Mouse (Mus musculus) heart, postnatal 10 days (tissue): ENCODE measurements around the gene Rufy3. TPM values are rescaled to one million over a fixed set of nuclear protein-coding genes. Genes with fewer than 3 reads are reported as not detected.

Experiments used
- DNase-seq, 2 experiments: peaks; one replicate each; pipeline ENCODE4 v3.0.0; 2021
- intact Hi-C: fragments of 180-260 bp; cut with DNase I; formaldehyde crosslinking; loops from one replicate; pipeline ENCODE4 v1.15.1; 2025
- total RNA-seq, 2 experiments: library from RNA; stranded (reverse); gene quantifications; 2 replicates each; pipeline ENCODE4 v1.2.3; 2021

The Rufy3 gene
- total RNA-seq, 2 experiments from 2014 or later = 12.7 to 12.8 TPM

GRCm38 (mm10) chr5:88569541-88569940 is 4.7 kb downstream of the Rufy3 start:
- DNase-seq = no peak
- intact Hi-C loops = loop anchor here (5.0 to 10.0 kb wide), 3 partner anchors 58 to 195 kb away; partner anchors contain the start of genes Dck and Grsf1

DNA sequence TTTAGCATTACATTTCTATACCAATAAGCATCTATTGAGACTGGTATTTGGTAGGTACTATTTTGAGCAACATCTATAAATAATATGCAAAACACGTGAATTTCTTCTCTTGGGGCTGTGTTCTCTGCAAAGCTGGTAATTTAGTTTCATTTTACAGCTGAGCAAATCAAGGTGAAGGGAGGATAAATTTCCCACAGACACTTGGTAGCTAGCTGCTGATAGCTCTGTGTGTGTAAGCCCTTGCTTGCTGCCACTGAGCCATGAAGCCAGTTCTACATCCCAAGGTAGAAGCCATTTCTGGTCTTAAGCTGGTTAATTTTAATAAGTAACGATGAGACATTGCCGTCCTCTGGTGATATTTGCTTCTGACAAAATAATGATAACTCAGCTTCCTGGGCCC is 10.0 kb downstream of the Rufy3 start:
- intact Hi-C loops = no loop called here
- no peak for DNase-seq

DNA sequence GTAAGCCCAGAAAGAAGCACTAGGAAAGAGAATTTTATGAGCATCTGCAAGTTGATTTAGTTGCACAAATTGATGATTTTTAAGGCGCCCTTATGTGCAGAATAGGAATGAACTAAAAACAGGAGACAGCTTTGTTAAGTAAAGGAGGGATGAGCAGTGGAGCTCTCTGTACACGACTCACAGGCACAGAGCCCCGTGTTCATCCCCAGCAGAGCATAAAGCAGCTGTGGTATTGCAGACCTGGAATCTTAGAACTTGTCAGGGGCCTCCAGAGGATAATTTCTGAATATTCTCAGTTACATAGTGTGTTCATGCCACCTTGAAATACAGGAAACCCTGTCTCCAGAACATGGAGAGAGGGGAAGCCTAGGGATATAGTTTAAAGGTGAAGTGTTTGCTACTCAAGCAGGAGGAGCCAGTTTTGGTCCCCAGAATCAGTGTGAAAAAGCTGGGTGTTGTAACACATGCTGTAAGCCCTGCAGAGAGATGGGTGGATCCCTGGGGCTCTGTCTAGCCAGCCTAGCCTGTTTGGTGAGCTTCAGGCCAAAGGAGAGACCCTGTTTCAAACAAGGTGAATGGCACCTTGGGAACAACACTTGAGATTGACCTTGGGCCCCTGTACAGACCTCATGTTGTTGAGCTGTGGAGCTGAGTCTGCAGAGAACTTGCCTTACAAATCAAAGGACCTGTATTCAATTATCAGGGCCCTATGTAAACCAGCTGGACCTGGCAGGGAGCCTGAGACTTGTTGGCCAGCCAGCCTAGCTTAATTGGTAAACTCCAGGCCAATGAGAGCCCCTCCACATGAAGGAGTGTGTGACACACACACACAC is 10.9 kb downstream of the Rufy3 start:
- intact Hi-C loops = no loop called here
- no peak for DNase-seq

DNA sequence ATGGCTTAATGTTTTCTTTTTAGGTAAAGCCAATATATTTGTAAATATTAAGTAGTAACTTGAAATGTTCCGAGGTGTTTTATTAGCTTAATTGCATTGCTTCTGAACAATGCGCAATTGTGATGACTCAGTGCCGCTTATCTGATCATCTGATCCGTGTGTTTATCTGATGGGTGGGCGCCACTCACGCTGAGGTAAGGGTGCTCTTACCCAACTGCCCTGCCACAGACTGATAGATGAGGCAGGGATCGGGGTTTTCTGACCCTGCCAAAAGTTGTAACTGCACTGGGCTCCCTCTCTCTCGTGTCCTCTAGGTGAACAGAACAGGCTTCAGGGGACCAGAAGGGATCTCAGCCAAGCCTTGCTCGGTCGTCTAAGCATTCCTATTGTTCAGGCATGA is 15.8 kb downstream of the Rufy3 start:
- intact Hi-C loops = no loop called here

GRCm38 (mm10) chr5:88581343-88581742 is 16.5 kb downstream of the Rufy3 start:
- intact Hi-C loops = no loop called here
- no peak for DNase-seq

More for the DNA sequence above, 15.8 kb downstream of the Rufy3 start:
- no peak for DNase-seq

- intact Hi-C loops = no loop called here
- peak; percentile 25 to 32 for DNase-seq
These were observed 18.6 kb downstream of the Rufy3 start for GRCm38 (mm10) chr5:88583271-88584031.

DNA sequence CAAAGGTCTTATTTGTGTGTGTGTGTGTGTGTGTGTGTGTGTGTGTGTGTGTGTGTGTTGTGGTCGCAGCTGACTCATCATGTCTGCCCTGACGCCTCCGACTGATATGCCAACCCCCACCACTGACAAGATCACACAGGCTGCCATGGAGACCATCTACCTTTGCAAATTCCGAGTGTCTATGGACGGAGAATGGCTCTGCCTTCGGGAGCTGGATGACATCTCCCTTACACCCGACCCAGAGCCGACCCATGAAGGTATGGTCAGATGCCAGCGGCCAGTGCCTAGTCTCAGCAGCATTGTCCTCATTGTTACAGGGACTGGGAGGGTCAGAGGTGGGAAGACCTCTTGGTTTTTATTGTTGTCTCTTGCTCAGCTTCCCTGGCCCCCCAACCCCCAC is 19.2 kb downstream of the Rufy3 start:
- DNase-seq = no peak
- intact Hi-C loops = no loop called here

GRCm38 (mm10) chr5:88586407-88587174 is 21.8 kb downstream of the Rufy3 start:
- intact Hi-C loops = no loop called here
- peak in 1 of 2 experiments; percentile 26 for DNase-seq

DNA sequence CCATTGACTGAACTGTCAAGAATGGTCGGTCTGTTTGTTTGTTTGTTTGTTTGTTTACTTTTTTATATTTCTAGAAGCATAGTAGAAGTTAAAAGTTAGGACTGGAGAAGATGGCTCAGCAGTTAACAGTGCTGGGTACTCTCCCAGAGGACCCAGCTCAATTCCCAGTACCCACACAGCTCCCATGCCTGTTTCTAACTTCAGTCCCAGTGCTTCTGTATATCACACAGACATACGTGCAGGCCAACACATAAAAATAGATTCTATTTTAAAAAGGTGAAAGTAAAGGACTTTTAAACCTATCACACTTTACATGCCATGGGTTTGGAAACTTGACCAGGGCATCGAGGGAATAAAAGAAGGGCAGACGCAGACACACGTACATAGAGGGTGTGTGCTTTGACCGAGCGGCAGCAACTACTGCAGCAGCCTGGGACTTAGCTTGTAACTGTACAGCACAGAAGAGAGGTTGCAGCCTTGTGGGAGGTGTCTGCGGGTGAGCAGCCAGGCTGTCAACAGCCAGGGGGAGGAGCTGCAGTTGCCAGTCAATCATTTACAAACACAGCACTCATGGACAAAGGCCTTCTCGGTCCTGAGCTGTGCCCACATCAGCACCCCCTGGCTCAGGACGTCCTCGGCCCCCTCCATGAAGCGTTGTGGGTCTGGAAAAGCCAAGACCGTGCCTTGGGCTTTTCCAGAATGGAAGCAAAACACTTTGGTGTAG is 22.5 kb downstream of the Rufy3 start:
- DNase-seq = peak; percentile 40 to 47
- intact Hi-C loops = no loop called here

- intact Hi-C loops = no loop called here
- no peak for DNase-seq
These were observed 23.6 kb downstream of the Rufy3 start for GRCm38 (mm10) chr5:88588481-88588880.

- DNase-seq = no peak
- intact Hi-C loops = no loop called here
These were observed 28.8 kb downstream of the Rufy3 start for GRCm38 (mm10) chr5:88593421-88594172.

DNA sequence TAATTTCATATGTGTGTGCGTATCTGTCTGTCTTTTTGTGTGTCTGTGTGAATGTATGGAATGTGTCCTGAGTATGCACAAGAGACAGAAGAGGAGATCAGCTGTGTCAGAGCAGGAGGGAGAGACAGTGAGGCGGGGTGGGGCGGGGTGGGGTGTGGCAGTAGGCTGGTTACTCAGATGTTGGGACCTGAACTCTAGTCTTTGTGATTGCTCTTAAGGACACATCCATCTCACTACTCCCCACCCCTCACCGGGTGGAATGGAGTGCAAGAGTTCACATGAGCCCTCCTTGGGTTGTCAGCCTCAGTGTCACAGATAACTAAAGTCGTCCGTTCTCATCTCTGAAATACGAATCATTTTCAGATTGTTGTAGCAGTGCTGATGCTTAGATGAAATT is 29.3 kb downstream of the Rufy3 start:
- intact Hi-C loops = no loop called here

DNA sequence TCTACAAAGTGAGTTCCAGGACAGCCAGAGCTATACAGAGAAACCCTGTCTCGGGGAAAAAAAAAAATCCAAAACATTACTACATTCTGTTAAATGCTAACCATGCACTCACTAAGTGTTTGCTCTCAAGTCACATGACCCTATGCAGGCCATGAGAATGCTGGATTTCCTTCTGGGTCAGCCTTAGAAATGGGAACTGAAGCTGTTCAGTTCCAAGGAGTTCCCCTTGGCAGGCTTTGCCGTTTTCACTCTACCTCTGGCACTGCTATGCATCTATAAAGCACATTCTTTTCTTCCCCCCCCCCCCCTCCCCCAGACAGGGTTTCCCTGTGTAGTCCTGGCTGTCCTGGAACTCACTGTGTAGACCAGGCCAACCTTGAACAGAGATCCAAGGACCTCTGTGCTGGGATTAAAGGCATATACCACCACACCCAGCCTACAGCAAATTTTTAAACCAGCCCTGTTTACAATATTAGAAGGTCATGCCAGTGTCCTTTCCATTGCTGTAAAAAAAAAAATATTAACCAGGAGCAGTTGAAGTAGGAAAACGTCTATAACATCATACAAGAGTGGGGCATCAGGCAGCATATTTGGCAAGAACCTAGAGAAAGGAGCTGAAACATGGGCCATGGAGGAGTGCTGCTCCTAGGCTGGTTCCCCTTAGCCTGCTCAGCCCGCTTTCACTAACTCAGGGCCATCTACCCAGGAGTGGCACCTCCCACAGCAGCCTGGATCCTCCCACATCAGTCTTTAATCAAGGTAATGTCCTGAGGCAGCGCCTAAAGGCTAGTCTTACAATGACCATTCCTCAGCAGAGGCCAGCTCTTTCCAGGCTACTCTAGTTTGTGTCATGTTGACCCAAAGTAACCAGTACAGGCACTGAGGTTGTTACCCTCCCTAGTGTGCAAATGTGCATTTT is 31.0 kb downstream of the Rufy3 start:
- intact Hi-C loops = no loop called here

More for the DNA sequence above, 29.3 kb downstream of the Rufy3 start:
- DNase-seq = no peak

DNA sequence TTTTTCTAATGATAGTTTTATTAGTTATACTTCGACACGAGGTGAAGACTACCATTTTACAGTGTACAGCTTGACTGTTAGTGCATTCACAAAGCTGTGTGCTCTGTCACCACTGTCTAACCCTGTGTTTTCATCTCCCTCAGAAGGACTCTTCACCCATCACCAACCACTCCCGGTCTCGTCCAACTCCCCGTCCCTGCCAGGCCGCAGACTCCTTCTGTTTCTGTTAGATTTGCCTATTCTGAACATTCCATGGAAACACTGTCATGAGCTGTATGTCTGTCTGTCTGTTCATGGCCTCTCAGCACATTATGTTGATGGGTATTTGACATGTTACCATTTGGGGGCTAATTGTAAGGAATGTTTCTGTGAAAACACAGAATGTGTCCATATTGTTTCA is 34.1 kb downstream of the Rufy3 start:
- DNase-seq = no peak
- intact Hi-C loops = no loop called here

More for the DNA sequence above, 31.0 kb downstream of the Rufy3 start:
- no peak for DNase-seq

DNA sequence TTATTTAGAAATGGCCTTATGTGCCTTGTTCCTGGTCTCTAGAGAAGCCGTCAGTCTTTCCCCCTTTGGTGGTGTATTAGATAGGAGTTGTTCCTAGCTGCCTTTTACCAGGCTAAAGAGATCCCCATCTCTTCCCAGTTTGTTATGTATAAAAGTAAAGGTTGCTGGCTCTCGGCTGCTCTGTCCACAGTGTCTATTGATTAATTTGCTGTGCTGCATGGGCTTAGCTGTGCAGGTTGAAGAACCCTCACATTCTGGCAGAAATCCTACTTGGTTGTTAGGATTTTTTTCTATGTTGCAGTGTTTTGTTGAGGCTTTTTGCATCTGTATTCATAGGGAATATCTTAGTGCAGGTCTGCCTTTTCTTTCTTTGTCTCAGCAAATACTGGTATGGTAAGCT is 37.2 kb downstream of the Rufy3 start:
- intact Hi-C loops = no loop called here
- no peak for DNase-seq

GRCm38 (mm10) chr5:88602713-88603112 is 37.9 kb downstream of the Rufy3 start:
- intact Hi-C loops = no loop called here
- no peak for DNase-seq

DNA sequence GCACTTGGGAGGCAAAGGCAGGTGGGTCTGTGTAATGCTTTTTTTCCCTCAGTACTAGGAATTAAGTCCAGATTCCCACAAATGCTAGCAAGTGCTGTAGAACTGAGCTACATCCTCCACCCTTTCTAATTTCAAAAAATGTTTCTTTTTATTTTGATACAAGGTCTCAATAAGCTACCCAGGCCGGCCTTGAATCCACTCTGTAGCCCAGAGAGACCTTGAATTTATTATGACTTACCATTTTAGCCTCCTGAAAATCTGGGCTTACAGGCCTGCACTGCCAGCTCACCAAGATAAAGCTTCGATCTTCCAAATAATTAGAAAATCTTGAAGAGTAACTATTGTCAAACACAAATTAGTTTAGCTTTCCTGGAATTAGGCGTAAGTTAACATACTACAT is 39.2 kb downstream of the Rufy3 start:
- intact Hi-C loops = no loop called here
- DNase-seq = no peak

GRCm38 (mm10) chr5:88604641-88605358 is 40.0 kb downstream of the Rufy3 start:
- no peak for DNase-seq
- intact Hi-C loops = no loop called here
